Mouse (Mus musculus) right cerebral cortex, postnatal 10 days (tissue): ENCODE measurements around the gene Zfp804a.

Source experiments
- DNase-seq, 2 experiments: peaks; one replicate each; pipeline ENCODE4 v3.0.0; 2021; ENCODE audit warnings: low spot score in 2 of 2

Zfp804a gene

DNA sequence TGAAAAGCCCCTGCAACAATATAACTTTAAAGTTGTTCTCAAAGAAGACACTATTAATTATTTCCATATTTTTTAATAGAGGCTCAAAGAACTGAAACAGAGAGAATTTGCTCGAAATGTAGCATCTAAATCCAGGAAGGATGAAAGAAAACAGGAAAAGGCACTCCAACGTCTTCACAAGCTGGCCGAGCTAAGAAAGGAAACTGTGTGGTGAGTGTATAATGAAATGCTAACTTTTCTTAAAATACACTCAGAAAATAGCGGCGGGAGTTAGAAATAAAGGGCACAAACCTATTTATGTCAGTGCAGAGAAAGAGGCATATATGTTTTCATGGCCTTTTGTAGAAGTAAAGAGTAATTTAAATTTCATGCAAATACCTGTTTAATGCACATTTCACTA, 200.4 kb downstream of the Zfp804a start:
- no peak for DNase-seq

- DNase-seq, result no peak
Measured at GRCm38 (mm10) chr2:82282591-82283269, 229.7 kb downstream of the Zfp804a start.

DNA sequence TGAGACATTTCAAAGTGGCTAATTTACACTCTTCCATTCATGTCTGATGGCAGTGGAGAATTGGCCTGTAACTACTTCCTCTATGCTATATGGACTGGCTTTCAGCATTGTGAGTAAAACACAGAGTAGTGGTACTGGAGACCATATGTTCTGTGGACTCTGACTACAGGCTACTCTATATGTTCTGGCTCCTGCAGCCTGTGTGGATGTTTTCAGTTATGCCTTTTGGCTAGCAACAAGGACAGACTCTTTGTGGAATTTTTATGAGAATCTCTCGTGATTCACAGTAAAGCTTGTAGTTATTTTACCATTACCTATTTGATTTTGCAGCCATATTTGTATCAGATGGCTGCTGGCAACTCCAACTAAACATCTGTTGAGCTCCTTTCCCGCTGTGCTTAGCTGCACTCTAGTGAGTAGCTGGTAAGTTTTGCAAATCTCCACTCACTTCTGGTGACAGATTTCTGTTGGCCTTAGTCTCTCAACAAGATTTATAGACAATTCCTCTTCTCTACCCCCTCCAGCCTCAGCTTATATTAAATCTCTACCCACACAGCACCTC, 242.0 kb downstream of the Zfp804a start:
- no peak for DNase-seq
